Mouse (Mus musculus) liver, embryonic 16.5 days (tissue): ENCODE results near the gene Gas7. TPM values are rescaled to one million over a fixed set of nuclear protein-coding genes. Genes with fewer than 3 reads are reported as not detected.
A peak's percentile ranks its signal among the peaks of the same experiment; 100 is the strongest.

ENCODE experiments used
- ATAC-seq: fragments of 200-750 bp; cut with Nextera tagmentation; 2 replicates; pipeline ENCODE4 v1.8.0; 2017; ENCODE audit warnings: low read depth, mild to moderate bottlenecking, moderate number of reproducible peaks, moderate library complexity
- H3K27ac ChIP-seq: fragments of 300-500 bp; sonication (generic); 2 replicates; pipeline ENCODE4 v1.5.1; 2014; ENCODE audit warnings: mild to moderate bottlenecking, low read length
- H3K27me3 ChIP-seq: fragments of 300-500 bp; sonication (generic); 2 replicates; pipeline ENCODE4 v1.6.1; 2014; ENCODE audit warnings: low read depth, low read length, mixed read lengths; ENCODE audit not compliant: control insufficient read depth, insufficient read depth
- H3K36me3 ChIP-seq: fragments of 300-500 bp; sonication (generic); 2 replicates; pipeline ENCODE4 v1.6.1; 2014; ENCODE audit warnings: mild to moderate bottlenecking; ENCODE audit not compliant: control insufficient read depth, insufficient read depth
- H3K4me1 ChIP-seq: fragments of 300-500 bp; sonication (generic); 2 replicates; pipeline ENCODE4 v1.6.1; 2014; ENCODE audit warnings: low read depth, low read length, mixed read lengths; ENCODE audit not compliant: control insufficient read depth
- H3K4me2 ChIP-seq: fragments of 300-500 bp; sonication (generic); 2 replicates; pipeline ENCODE4 v1.6.1; 2014; ENCODE audit warnings: low read depth, low read length, mixed read lengths
- H3K4me3 ChIP-seq: fragments of 300-500 bp; sonication (generic); 2 replicates; pipeline ENCODE4 v1.5.1; 2014; ENCODE audit warnings: low read depth, mild to moderate bottlenecking, low read length
- H3K9ac ChIP-seq: fragments of 300-500 bp; sonication (generic); 2 replicates; pipeline ENCODE4 v1.6.1; 2014; ENCODE audit warnings: low read depth, low read length
- H3K9me3 ChIP-seq: fragments of 300-500 bp; sonication (generic); replicated peaks from 2 replicates; pipeline ENCODE4 v1.6.1; 2016; ENCODE audit warnings: low read length; ENCODE audit not compliant: control insufficient read depth
- WGBS: fragments of 180-500 bp; shearing (Covaris S2); extraction: QIAGEN DNeasy Blood & Tissue Kit; methylation state at CpG from one replicate; pipeline ENCODE4 v1.1.7; 2014; ENCODE audit not compliant: insufficient replicate concordance; 5-methylcytosine and 5-hydroxymethylcytosine counted together
- polyA plus RNA-seq: library from polyadenylated mRNA; unstranded; fragments of >200 nt; fragmentation: Nextera tagmentation; extraction: Ambion mirVana; gene quantifications from 2 replicates; pipeline ENCODE4 v1.2.1, GENCODE M21; 2015

Gene Gas7
- polyA plus RNA-seq, 1 experiment from 2014 or later = 2.5 TPM

DNA sequence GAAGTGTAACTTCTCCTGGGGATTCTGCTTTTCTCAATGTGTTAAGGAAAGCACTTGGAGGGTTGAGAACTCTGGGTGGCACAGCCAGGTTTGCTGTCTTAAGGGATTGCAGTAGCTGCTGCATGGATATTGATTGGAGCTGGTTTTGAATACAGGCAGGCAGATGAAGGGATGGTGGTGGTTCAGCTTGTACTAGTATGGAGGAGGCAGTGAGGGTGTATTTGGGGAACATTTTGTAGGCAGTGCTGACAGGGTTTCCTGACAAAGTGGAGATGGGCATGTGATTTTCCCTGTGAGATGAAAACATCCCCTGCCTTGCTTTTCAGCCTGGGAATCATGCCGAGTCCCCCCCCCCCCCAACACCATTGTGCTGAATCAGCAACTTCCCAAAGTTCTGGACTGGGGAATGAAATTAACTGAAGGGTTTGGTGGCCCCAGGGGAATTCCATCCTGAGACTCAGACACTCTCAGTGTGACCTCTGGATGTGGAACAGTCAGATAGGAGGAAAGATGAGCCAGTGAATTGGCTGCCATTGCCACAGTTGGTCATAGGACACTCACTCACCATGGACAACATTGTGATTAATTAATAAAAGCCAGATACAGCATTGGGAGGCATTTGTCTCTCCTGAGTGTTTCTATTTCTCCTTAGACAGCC lies 54.1 kb downstream of the Gas7 start:
- Histone ChIP-seq H3K36me3 (no peaks in the 10 kb centered on the region), H3K4me1 (no peaks in the 10 kb centered on the region), H3K4me2 (no peak overlapping the region), H3K27ac (no peak overlapping the region), H3K9me3 (no peaks in the 10 kb centered on the region), H3K27me3 (no peaks in the 10 kb centered on the region), H3K9ac (no peak overlapping the region), H3K4me3 (no peak overlapping the region)
- 50% methylated on average over 1 of the region's 1 CpGs for WGBS
- ATAC-seq = no peak

- Histone ChIP-seq H3K27me3 (no peaks in the 10 kb centered on the region), H3K9ac (no peak overlapping the region), H3K4me2 (no peak overlapping the region), H3K4me3 (no peak overlapping the region), H3K9me3 (no peaks in the 10 kb centered on the region), H3K4me1 (no peaks in the 10 kb centered on the region; the same call in none of the 2 replicates), H3K27ac (no peak overlapping the region), H3K36me3 (no peaks in the 10 kb centered on the region)
- no peak for ATAC-seq
- 66% methylated on average over 4 of the region's 4 CpGs for WGBS
Measured at GRCm38 (mm10) chr11:67510831-67511230, 55.6 kb downstream of the Gas7 start.

DNA sequence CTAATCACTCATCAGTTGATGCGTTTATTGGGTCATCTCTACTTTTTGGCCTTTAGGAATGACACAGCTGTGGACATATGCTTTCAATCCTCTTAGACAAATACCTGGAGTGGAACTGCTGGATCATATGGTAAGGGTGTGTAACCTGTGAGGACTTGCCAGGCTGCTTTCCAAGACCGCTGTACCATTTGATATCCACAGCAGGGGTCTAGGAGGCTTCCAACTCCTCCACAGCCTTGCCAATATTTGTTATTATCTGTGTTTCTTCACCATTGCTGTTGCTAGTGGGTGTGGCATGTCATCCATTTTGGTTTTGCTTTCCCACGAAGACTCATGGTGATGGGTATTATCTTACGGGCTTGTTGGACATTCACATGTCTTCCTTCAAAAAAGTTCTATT lies 57.8 kb downstream of the Gas7 start:
- H3K4me3 ChIP-seq = no peak overlapping the region
- H3K27me3 ChIP-seq = no peaks in the 10 kb centered on the region
- 73% methylated on average over 4 of the region's 4 CpGs for WGBS
- H3K36me3 ChIP-seq = no peaks in the 10 kb centered on the region
- no peaks in the 10 kb centered on the region; the same call in none of the 2 replicates for H3K4me1 ChIP-seq
- ATAC-seq = no peak
- no peaks in the 10 kb centered on the region; the same call in 1 of the 2 replicates for H3K9me3 ChIP-seq
- H3K9ac ChIP-seq = no peak overlapping the region
- no peak overlapping the region for H3K4me2 ChIP-seq
- no peak overlapping the region for H3K27ac ChIP-seq

DNA sequence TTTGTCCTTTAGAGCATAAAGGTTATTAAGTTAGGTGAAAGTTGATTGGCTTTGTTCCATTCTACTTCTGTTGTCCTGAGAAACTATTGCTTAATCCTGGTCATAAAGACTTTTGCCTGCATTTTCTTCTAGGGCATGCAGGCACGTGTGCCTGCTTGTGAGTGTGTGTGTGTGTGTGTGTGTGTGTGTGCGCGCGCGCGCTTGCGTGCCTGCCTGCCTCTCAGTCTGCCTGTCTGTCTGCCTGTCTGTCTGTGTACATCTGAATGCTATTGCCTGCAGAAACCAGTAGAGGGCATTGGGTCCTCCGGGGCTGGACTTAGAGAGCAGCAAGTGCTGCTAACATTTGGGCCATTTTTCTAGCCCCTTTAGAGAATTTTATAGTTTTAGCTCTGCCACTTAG lies 59.2 kb downstream of the Gas7 start:
- Histone ChIP-seq H3K36me3 (no peaks in the 10 kb centered on the region), H3K4me1 (no peaks in the 10 kb centered on the region; the same call in none of the 2 replicates), H3K9ac (no peak overlapping the region), H3K27me3 (no peaks in the 10 kb centered on the region), H3K9me3 (no peaks in the 10 kb centered on the region; the same call in 1 of the 2 replicates), H3K4me3 (no peak overlapping the region), H3K27ac (no peak overlapping the region), H3K4me2 (no peak overlapping the region)
- no peak for ATAC-seq
- WGBS = 69% methylated on average over 8 of the region's 8 CpGs

DNA sequence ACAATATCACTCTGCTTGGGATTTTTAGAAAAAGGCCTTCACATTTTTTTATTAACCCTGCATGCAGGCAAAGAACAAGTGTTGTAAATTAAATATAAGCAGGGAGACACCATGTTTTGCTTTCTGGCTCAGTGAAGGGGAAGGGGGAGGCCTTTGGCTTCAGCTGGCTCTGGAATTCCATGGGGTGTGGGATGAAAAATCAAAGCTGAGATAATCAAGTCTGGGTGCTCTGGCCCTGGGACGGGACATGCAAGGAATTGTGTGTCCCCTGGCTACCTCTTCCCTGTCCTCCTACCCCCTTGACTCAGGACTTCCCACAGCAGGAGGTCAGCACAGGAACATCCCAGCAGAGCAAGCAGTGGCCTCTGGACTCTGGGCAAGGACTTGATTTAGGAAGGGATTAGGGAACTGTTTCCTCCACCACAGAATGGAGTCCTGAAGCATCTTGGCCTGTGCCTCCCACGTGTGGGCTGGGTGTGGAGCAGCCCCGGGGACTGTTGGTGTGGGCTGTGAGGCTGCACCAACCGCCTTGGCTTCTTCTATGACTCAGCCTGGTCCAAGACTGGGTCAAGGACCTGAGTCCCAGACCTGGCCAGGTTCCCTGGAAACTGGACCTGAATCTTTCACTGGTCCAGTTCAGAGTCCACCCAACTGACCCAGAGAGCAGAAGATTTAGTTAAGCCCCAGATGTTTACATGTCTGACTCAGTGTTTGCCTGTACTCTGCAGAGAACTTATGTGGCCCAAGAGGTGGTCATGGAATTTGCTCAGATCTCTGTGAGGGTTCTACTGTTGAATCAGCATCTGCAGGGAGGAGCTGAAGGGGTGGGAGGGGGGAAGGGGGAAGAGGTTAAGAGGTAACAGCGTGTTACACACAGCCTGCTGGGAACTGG lies 60.0 kb downstream of the Gas7 start:
- Histone ChIP-seq H3K4me1 (no peaks in the 10 kb centered on the region; the same call in none of the 2 replicates), H3K4me2 (no peak overlapping the region), H3K36me3 (no peaks in the 10 kb centered on the region), H3K9ac (no peak overlapping the region), H3K27ac (peak overlapping the region; percentile 14; the same call in 1 of the 2 replicates), H3K4me3 (no peak overlapping the region), H3K9me3 (no peaks in the 10 kb centered on the region; the same call in 1 of the 2 replicates), H3K27me3 (no peaks in the 10 kb centered on the region)
- WGBS = 40% methylated on average over 5 of the region's 5 CpGs
- ATAC-seq = peak; percentile 35; the same call in 1 of the 2 replicates

DNA sequence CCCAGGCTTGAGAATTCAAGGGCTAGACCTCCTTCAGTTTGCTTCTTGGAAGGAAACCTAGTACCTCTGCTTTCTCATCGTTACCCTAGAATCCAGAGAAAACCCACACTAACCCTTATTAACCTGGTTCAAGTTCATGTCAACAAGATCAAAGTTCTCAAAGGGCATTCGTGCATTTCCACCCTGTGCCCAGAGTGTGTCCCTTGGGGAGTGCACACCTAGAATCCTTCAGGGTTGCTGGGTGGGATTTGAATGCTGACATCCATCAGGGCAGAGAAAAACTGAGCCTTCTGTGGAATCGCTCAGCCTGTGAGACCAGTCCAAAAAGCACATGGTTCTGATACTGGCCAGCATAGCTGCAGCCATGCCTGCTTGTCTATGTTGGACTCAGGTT lies 60.7 kb downstream of the Gas7 start:
- H3K36me3 ChIP-seq = no peaks in the 10 kb centered on the region
- no peak overlapping the region for H3K9ac ChIP-seq
- no peaks in the 10 kb centered on the region for H3K27me3 ChIP-seq
- no peak overlapping the region for H3K4me2 ChIP-seq
- ATAC-seq = no peak; the same call in 1 of the 2 replicates
- no peak overlapping the region for H3K27ac ChIP-seq
- no peaks in the 10 kb centered on the region; the same call in 1 of the 2 replicates for H3K9me3 ChIP-seq
- H3K4me3 ChIP-seq = no peak overlapping the region
- WGBS = 45% methylated on average over 3 of the region's 3 CpGs
- no peaks in the 10 kb centered on the region; the same call in none of the 2 replicates for H3K4me1 ChIP-seq

GRCm38 (mm10) chr11:67517748-67518147 lies 62.5 kb downstream of the Gas7 start:
- H3K9me3 ChIP-seq = no peaks in the 10 kb centered on the region; the same call in 1 of the 2 replicates
- H3K27ac ChIP-seq = no peak overlapping the region
- H3K27me3 ChIP-seq = no peaks in the 10 kb centered on the region
- no peak overlapping the region for H3K9ac ChIP-seq
- H3K4me2 ChIP-seq = no peak overlapping the region
- H3K36me3 ChIP-seq = no peaks in the 10 kb centered on the region
- 46% methylated on average over 2 of the region's 2 CpGs for WGBS
- H3K4me3 ChIP-seq = no peak overlapping the region
- ATAC-seq = no peak
- H3K4me1 ChIP-seq = no peaks in the 10 kb centered on the region; the same call in none of the 2 replicates

GRCm38 (mm10) chr11:67518985-67519384 lies 63.7 kb downstream of the Gas7 start:
- no peaks in the 10 kb centered on the region; the same call in 1 of the 2 replicates for H3K9me3 ChIP-seq
- ATAC-seq = no peak
- H3K9ac ChIP-seq = no peak overlapping the region
- no peaks in the 10 kb centered on the region for H3K36me3 ChIP-seq
- 71% methylated on average over 8 of the region's 8 CpGs for WGBS
- no peak overlapping the region for H3K4me3 ChIP-seq
- no peaks in the 10 kb centered on the region for H3K27me3 ChIP-seq
- H3K4me1 ChIP-seq = peaks cover 3% of the 10 kb centered on the region
- no peak overlapping the region for H3K4me2 ChIP-seq
- H3K27ac ChIP-seq = no peak overlapping the region

DNA sequence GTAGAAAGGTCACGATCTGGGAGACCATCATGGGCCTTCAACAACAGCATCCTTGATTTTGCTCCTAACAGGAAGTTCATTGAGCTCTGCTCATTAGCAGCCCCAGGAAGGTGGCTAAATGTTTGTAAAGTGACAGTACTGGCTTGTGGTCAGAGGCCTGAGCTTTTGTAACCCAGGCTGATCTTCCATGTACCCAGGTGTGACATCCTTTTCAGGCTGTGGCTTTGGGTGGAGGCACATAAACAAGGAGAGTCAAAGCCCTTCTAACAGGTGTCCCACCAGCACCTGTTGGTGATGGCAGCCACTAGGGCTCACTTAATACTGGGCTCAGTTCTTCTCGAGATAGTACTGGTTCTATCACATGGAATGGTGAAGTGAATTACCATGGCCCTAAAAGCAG lies 67.4 kb downstream of the Gas7 start:
- no peak overlapping the region for H3K4me3 ChIP-seq

More for the DNA sequence above, 67.4 kb downstream of the Gas7 start:
- Histone ChIP-seq H3K4me1 (peaks cover 23% of the 10 kb centered on the region), H3K36me3 (no peaks in the 10 kb centered on the region), H3K4me2 (no peak overlapping the region), H3K27me3 (no peaks in the 10 kb centered on the region), H3K9ac (no peak overlapping the region), H3K27ac (no peak overlapping the region), H3K9me3 (no peaks in the 10 kb centered on the region; the same call in 1 of the 2 replicates)
- WGBS = 38% methylated on average over 2 of the region's 2 CpGs
- ATAC-seq = no peak
